In genomic region chr10:127209928-127210570, GRCm38 (mm10) we compare ENCODE assay signal across 8 mouse cellular contexts. TPM values are rescaled to one million over a fixed set of nuclear protein-coding genes. Genes with fewer than 3 reads are reported as not detected.
DNase-seq lines count a peak whose midpoint lies in the region; ATAC-seq lines count a peak whose summit lies in the region.

No protein-coding gene starts in this region.

- H3K36me3 ChIP-seq in neural tube, embryonic 11.5 days (ENCODE audit: control insufficient read depth, insufficient read depth, low read length) = peaks cover 2% of the 10 kb centered on the region; the same call in 1 of the 2 replicates
- peaks cover 47% of the 10 kb centered on the region for H3K36me3 ChIP-seq in liver, embryonic 12.5 days

- peak overlapping the region; percentile 15 for H3K9ac ChIP-seq in neural tube, embryonic 11.5 days (ENCODE audit: low read length)
- peak overlapping the region; percentile 97 for H3K9ac ChIP-seq in liver, embryonic 12.5 days

- peak overlapping the region; percentile 77; the same call in 1 of the 2 replicates for H3K4me3 ChIP-seq in neural tube, embryonic 11.5 days (ENCODE audit: low read depth, low read length)
- H3K4me3 ChIP-seq in liver, embryonic 12.5 days = peak overlapping the region; percentile 88

- H3K4me1 ChIP-seq in neural tube, embryonic 11.5 days (ENCODE audit: control insufficient read depth, insufficient read depth, low read length) = peaks cover 8% of the 10 kb centered on the region
- H3K4me1 ChIP-seq in liver, embryonic 12.5 days = peaks cover 74% of the 10 kb centered on the region

- 88% methylated on average over 13 of the region's 13 CpGs for WGBS in neural tube, embryonic 11.5 days
- 45% methylated on average over 13 of the region's 13 CpGs for whole genome bisulfite sequencing in liver, embryonic 12.5 days (ENCODE audit: insufficient replicate concordance)

- peak overlapping the region; percentile 89 for H3K4me2 ChIP-seq in neural tube, embryonic 11.5 days (ENCODE audit: low read depth)
- peak overlapping the region; percentile 90 for H3K4me2 ChIP-seq in liver, embryonic 12.5 days

- no peaks in the 10 kb centered on the region for H3K27me3 ChIP-seq in neural tube, embryonic 11.5 days (ENCODE audit: control insufficient read depth, insufficient read depth, low read length)
- no peaks in the 10 kb centered on the region for H3K27me3 ChIP-seq in liver, embryonic 12.5 days (replicated peaks)

- no peaks in the 10 kb centered on the region for H3K9me3 ChIP-seq in neural tube, embryonic 11.5 days (ENCODE audit: control insufficient read depth, low read length)
- no peaks in the 10 kb centered on the region for H3K9me3 ChIP-seq in liver, embryonic 12.5 days (replicated peaks)

- no peak overlapping the region for H3K27ac ChIP-seq in neural tube, embryonic 11.5 days (ENCODE audit: low read depth, low read length)
- peak overlapping the region; percentile 90 for H3K27ac ChIP-seq in liver, embryonic 12.5 days

- ATAC-seq in frontal cortex, adult (ENCODE audit: low TSS enrichment) = peak; percentile 35
- no peak for ATAC-seq in neural tube, embryonic 11.5 days (ENCODE audit: insufficient read depth, low FRiP score, low TSS enrichment)
- no peak for ATAC-seq in liver, embryonic 12.5 days
- no peak for ATAC-seq in inflammation-experienced regulatory T-cells, adult 6 months

- no peak for DNase-seq in frontal cortex, postnatal 10 days (ENCODE audit: low spot score in 2 of 2)
- no peak for DNase-seq in neural tube, embryonic 11.5 days (ENCODE audit: low spot score)
- DNase-seq in neural tube, embryonic 10.5 days (ENCODE audit: extremely low spot score, low spot score) = no peak
- DNase-seq in telencephalon, adult 2 months (ENCODE audit: low read depth, low spot score) = peak; percentile 72
- no peak for DNase-seq in thymus, postnatal 10 days (ENCODE audit: low spot score in 2 of 2)

RNA-seq across cellular contexts. Expression of gene Pip4k2c, which starts 1.3 kb away (rescaled TPM):
- polyA plus RNA-seq in neural tube, embryonic 11.5 days (2014; fragmentation: Nextera tagmentation; extraction: Ambion mirVana) = 15.4 and 16.4 TPM in 2 replicates
- 44.7 and 50.0 TPM in 2 replicates for polyA plus RNA-seq in liver, embryonic 12.5 days (2016; fragmentation: Nextera tagmentation; extraction: Ambion mirVana)
- 10 to 100 TPM; 25.7 to 32.1 (median 26.0) TPM for polyA plus RNA-seq in inflammation-experienced regulatory T-cells, adult 6 months (2017; shearing (Covaris generic))

RNA-seq across cellular contexts. Expression of gene Dtx3, which starts 14.5 kb away (rescaled TPM):
- polyA plus RNA-seq in neural tube, embryonic 11.5 days (2014; fragmentation: Nextera tagmentation; extraction: Ambion mirVana) = 138 and 148 TPM in 2 replicates
- 33.2 and 36.9 TPM in 2 replicates for polyA plus RNA-seq in liver, embryonic 12.5 days (2016; fragmentation: Nextera tagmentation; extraction: Ambion mirVana)
- polyA plus RNA-seq in inflammation-experienced regulatory T-cells, adult 6 months (2017; shearing (Covaris generic)) = 10 to 100 TPM; 35.2 to 56.0 (median 47.0) TPM

RNA-seq across cellular contexts. Expression of gene Arhgef25, which starts 20.2 kb away (rescaled TPM):
- polyA plus RNA-seq in neural tube, embryonic 11.5 days (2014; fragmentation: Nextera tagmentation; extraction: Ambion mirVana) = 31.7 and 31.8 TPM in 2 replicates
- polyA plus RNA-seq in liver, embryonic 12.5 days (2016; fragmentation: Nextera tagmentation; extraction: Ambion mirVana) = 14.3 and 17.4 TPM in 2 replicates
- polyA plus RNA-seq in inflammation-experienced regulatory T-cells, adult 6 months (2017; shearing (Covaris generic)) = under 1 TPM in 1 of 3 experiments, not detected in 2; 0.20 TPM

RNA-seq across cellular contexts. Expression of gene Slc26a10, which starts 29.6 kb away (rescaled TPM):
- 0.36 and 0.89 TPM in 2 replicates for polyA plus RNA-seq in neural tube, embryonic 11.5 days (2014; fragmentation: Nextera tagmentation; extraction: Ambion mirVana)
- polyA plus RNA-seq in liver, embryonic 12.5 days (2016; fragmentation: Nextera tagmentation; extraction: Ambion mirVana) = 3.0 and 3.6 TPM in 2 replicates
- polyA plus RNA-seq in inflammation-experienced regulatory T-cells, adult 6 months (2017; shearing (Covaris generic)) = 1 to 10 TPM; 3.2 to 4.3 (median 3.2) TPM

RNA-seq across cellular contexts. Expression of gene B4galnt1, which starts 45.0 kb away (rescaled TPM):
- polyA plus RNA-seq in neural tube, embryonic 11.5 days (2014; fragmentation: Nextera tagmentation; extraction: Ambion mirVana) = 17.3 and 19.9 TPM in 2 replicates
- polyA plus RNA-seq in liver, embryonic 12.5 days (2016; fragmentation: Nextera tagmentation; extraction: Ambion mirVana) = 12.6 TPM in 2 replicates
- 100 to 1,000 TPM; 181 to 204 (median 188) TPM for polyA plus RNA-seq in inflammation-experienced regulatory T-cells, adult 6 months (2017; shearing (Covaris generic))

Comparison
In these comparisons a context has a peak if more than half of its experiments do, and no peak if none do; other contexts are left out.
1. RNA of gene Arhgef25, which starts 20.2 kb away (polyA plus RNA-seq): 31.7 to 31.8 TPM in neural tube, embryonic 11.5 days and 14.3 to 17.4 TPM in liver, embryonic 12.5 days; 0.20 TPM in inflammation-experienced regulatory T-cells, adult 6 months; every median in the first group is over 10 times any median in the second.